Mouse (Mus musculus) CH12.LX (cell line): Measurements from ENCODE around the gene Hexdc. TPM values are rescaled to one million over a fixed set of nuclear protein-coding genes. Genes with fewer than 3 reads are reported as not detected.

Experiments used
- DNase-seq: peaks from one replicate; pipeline ENCODE4 v3.0.0-alpha.2; 2013; ENCODE audit errors: extremely low read depth
- H3K27ac ChIP-seq: 2 replicates; pipeline ENCODE4 v1.5.1; 2012; ENCODE audit warnings: low read depth, mild to moderate bottlenecking, control low read depth, moderate library complexity; ENCODE audit not compliant: insufficient read depth
- H3K27me3 ChIP-seq: replicated peaks from 2 replicates; pipeline ENCODE3; 2012; ENCODE audit warnings: inconsistent platforms
- H3K36me3 ChIP-seq, 2 experiments: replicated peaks in 1 of 2; 2 replicates each; pipeline versions ENCODE3 to v1.6.1; 2012; ENCODE audit warnings: inconsistent platforms in 1 of 2, low read length in 1 of 2, mild to moderate bottlenecking in 1 of 2, mixed read lengths in 1 of 2, moderate library complexity in 1 of 2; ENCODE audit not compliant: control insufficient read depth in 1 of 2, insufficient read depth in 1 of 2
- H3K4me1 ChIP-seq, 2 experiments: 2 replicates each; pipeline ENCODE4 v1.6.1; 2012; ENCODE audit warnings: inconsistent platforms in 1 of 2, moderate library complexity in 1 of 2; ENCODE audit not compliant: insufficient read depth in 2 of 2, control insufficient read depth in 1 of 2
- H3K4me2 ChIP-seq: 2 replicates; pipeline ENCODE4 v1.6.1; 2012; ENCODE audit warnings: low read depth, mild to moderate bottlenecking, control low read depth; ENCODE audit not compliant: poor library complexity, insufficient read depth, severe bottlenecking
- H3K4me3 ChIP-seq, 3 experiments: fragments of 150-350 bp in 1 of 3; sonication (generic) in 1 of 3; replicated peaks in 1 of 3; 2 replicates each; pipeline versions ENCODE3 to v1.5.1; 2011 to 2012; ENCODE audit warnings: low read depth in 2 of 3, low read length in 2 of 3, mild to moderate bottlenecking in 2 of 3, moderate library complexity in 2 of 3, control low read depth in 1 of 3, improper control_type of control experiment in 1 of 3, inconsistent platforms in 1 of 3, mixed read lengths in 1 of 3; ENCODE audit not compliant: poor library complexity in 1 of 3
- H3K79me2 ChIP-seq: replicated peaks from 2 replicates; pipeline ENCODE4 v1.6.1; 2012; ENCODE audit warnings: mild to moderate bottlenecking, moderate library complexity; ENCODE audit not compliant: control insufficient read depth, poor library complexity, insufficient read depth, severe bottlenecking; ENCODE audit errors: extremely low read depth
- H3K9ac ChIP-seq: 2 replicates; pipeline ENCODE4 v1.6.1; 2012; ENCODE audit warnings: low read depth, mild to moderate bottlenecking, control low read depth, moderate library complexity; ENCODE audit not compliant: insufficient read depth
- H3K9me3 ChIP-seq: replicated peaks from 2 replicates; pipeline ENCODE3; 2012; ENCODE audit warnings: low read length, inconsistent platforms, mixed read lengths
- CHD1 ChIP-seq: IDR thresholded peaks from 2 replicates; pipeline ENCODE4 v1.6.1; 2012; ENCODE audit warnings: low read depth, low read length, improper control_type of control experiment, inconsistent platforms
- CHD2 ChIP-seq: IDR thresholded peaks from 2 replicates; pipeline ENCODE4 v1.6.1; 2011; ENCODE audit warnings: low read length, improper control_type of control experiment
- E2F4 ChIP-seq: IDR thresholded peaks from 2 replicates; pipeline ENCODE4 v1.6.1; 2011; ENCODE audit warnings: low read depth, low read length, improper control_type of control experiment; ENCODE audit not compliant: insufficient replicate concordance
- EP300 ChIP-seq: IDR thresholded peaks from 2 replicates; pipeline ENCODE4 v1.6.1; 2011; ENCODE audit warnings: low read length, improper control_type of control experiment
- GABPA ChIP-seq: IDR thresholded peaks from 2 replicates; pipeline ENCODE4 v1.6.1; 2012; ENCODE audit warnings: low read depth, low read length, improper control_type of control experiment, inconsistent platforms; ENCODE audit not compliant: insufficient replicate concordance
- IRF4 ChIP-seq: IDR thresholded peaks from 2 replicates; pipeline ENCODE4 v1.6.1; 2014; ENCODE audit warnings: low read depth, mild to moderate bottlenecking, inconsistent platforms, low read length, improper control_type of control experiment
- JUND ChIP-seq: conservative IDR thresholded peaks from 2 replicates; pipeline ENCODE4 v1.6.1; 2011; ENCODE audit warnings: low read depth, low read length, improper control_type of control experiment
- KAT2A ChIP-seq: IDR thresholded peaks from 2 replicates; pipeline ENCODE4 v1.6.1; 2012; ENCODE audit warnings: low read length, improper control_type of control experiment, inconsistent platforms; ENCODE audit not compliant: insufficient replicate concordance
- MAFK ChIP-seq: IDR thresholded peaks from 2 replicates; pipeline ENCODE4 v1.6.1; 2011; ENCODE audit warnings: low read length, improper control_type of control experiment; ENCODE audit not compliant: insufficient replicate concordance
- MAX ChIP-seq: IDR thresholded peaks from 2 replicates; pipeline ENCODE4 v1.6.1; 2011; ENCODE audit warnings: low read length, improper control_type of control experiment
- MXI1 ChIP-seq: IDR thresholded peaks from 2 replicates; pipeline ENCODE4 v1.6.1; 2011; ENCODE audit warnings: mild to moderate bottlenecking, low read depth, low read length, improper control_type of control experiment
- MYC ChIP-seq: IDR thresholded peaks from 2 replicates; pipeline ENCODE4 v1.6.1; 2011; ENCODE audit warnings: low read depth, mild to moderate bottlenecking, improper control_type of control experiment, low read length
- NELFE ChIP-seq: IDR thresholded peaks from 2 replicates; pipeline ENCODE4 v1.6.1; 2011; ENCODE audit warnings: low read depth, low read length, improper control_type of control experiment
- NRF1 ChIP-seq: IDR thresholded peaks from 2 replicates; pipeline ENCODE4 v1.6.1; 2014; ENCODE audit warnings: low read depth, mild to moderate bottlenecking, inconsistent platforms, low read length, improper control_type of control experiment, moderate library complexity
- PAX5 ChIP-seq: IDR thresholded peaks from 2 replicates; pipeline ENCODE4 v1.6.1; 2012; ENCODE audit warnings: low read length, inconsistent platforms, mixed read lengths
- POLR2A ChIP-seq: IDR thresholded peaks from 2 replicates; pipeline ENCODE4 v1.6.1; 2011; ENCODE audit warnings: low read depth, mild to moderate bottlenecking, improper control_type of control experiment, low read length
- RAD21 ChIP-seq: IDR thresholded peaks from 2 replicates; pipeline ENCODE4 v1.6.1; 2011; ENCODE audit warnings: low read depth, mild to moderate bottlenecking, low read length, improper control_type of control experiment, moderate library complexity
- RCOR1 ChIP-seq: conservative IDR thresholded peaks from 2 replicates; pipeline ENCODE4 v1.6.1; 2012; ENCODE audit warnings: low read depth, mild to moderate bottlenecking, inconsistent platforms, low read length, improper control_type of control experiment
- TCF12 ChIP-seq: IDR thresholded peaks from 2 replicates; pipeline ENCODE4 v1.6.1; 2014; ENCODE audit warnings: low read depth, mild to moderate bottlenecking, inconsistent platforms, low read length, improper control_type of control experiment
- UBTF ChIP-seq: IDR thresholded peaks from 2 replicates; pipeline ENCODE4 v1.6.1; 2012; ENCODE audit warnings: low read depth, mild to moderate bottlenecking, inconsistent platforms, low read length, improper control_type of control experiment, moderate library complexity
- USF1 ChIP-seq: IDR thresholded peaks from 2 replicates; pipeline ENCODE4 v1.6.1; 2014; ENCODE audit warnings: low read depth, mild to moderate bottlenecking, inconsistent platforms, low read length, improper control_type of control experiment
- ZMIZ1 ChIP-seq: IDR thresholded peaks from 2 replicates; pipeline ENCODE4 v1.6.1; 2012; ENCODE audit warnings: low read depth, mild to moderate bottlenecking, inconsistent platforms, low read length, improper control_type of control experiment
- dilution Hi-C: fragments of 300-500 bp; cut with MboI; formaldehyde crosslinking; loops from 2 replicates; pipeline ENCODE4 v1.14.3; 2020; ENCODE audit warnings: low sequenced_read_pairs; ENCODE audit not compliant: extremely low pct_unique_long_range_greater_than_20kb, extremely low pct_ligation_motif_present
- in situ Hi-C: fragments of 300-500 bp; cut with MboI; formaldehyde crosslinking; loops from 3 replicates; pipeline ENCODE4 v1.14.3; 2019; ENCODE audit warnings: low sequenced_read_pairs, low pct_ligation_motif_present, low pct_unique_long_range_greater_than_20kb, mixed read lengths
- polyA plus RNA-seq: library from polyadenylated mRNA; unstranded; fragments of >175 nt; gene quantifications from 2 replicates; pipeline ENCODE4 v1.2.1, GENCODE M21; 2012; ENCODE audit warnings: low read depth; ENCODE audit not compliant: insufficient read length
- total RNA-seq, 2 experiments: library from RNA; depleted of rRNA; stranded (reverse); fragments of 300-350 nt in 1 of 2; fragments of >200 nt in 1 of 2; gene quantifications; 2 replicates each; pipeline ENCODE4 v1.2.3; 2012 to 2014

Hexdc gene
- total and polyA plus RNA-seq, 3 experiments, result 8.8 to 11.6 (median 10.6) TPM

GRCm38 (mm10) chr11:121204161-121205006 lies at the start of gene Hexdc, which contains the start of gene Ogfod3 (continued):
- no peak for TF ChIP-seq JUND

- Histone ChIP-seq H3K4me1 (no peaks in the 10 kb centered on the region), H3K27ac (no peak overlapping the region), H3K9ac (no peak overlapping the region), H3K79me2 (no peaks in the 10 kb centered on the region), H3K27me3 (no peaks in the 10 kb centered on the region), H3K4me2 (no peak overlapping the region), H3K9me3 (no peaks in the 10 kb centered on the region), H3K36me3 (no peaks in the 10 kb centered on the region), H3K4me3 (no peak overlapping the region)
- DNase-seq, result no peak
- dilution Hi-C loops, result no loop called here
- no peak for TF ChIP-seq NRF1
- no peak for TF ChIP-seq ZMIZ1
- TF ChIP-seq RAD21, result no peak
- TF ChIP-seq NELFE, result no peak
- no peak for TF ChIP-seq E2F4
- no peak for TF ChIP-seq MYC
- TF ChIP-seq TCF12, result no peak
- no peak for TF ChIP-seq UBTF
- no peak for TF ChIP-seq CHD1
- no peak for TF ChIP-seq EP300
- no peak for TF ChIP-seq GABPA
- no peak for TF ChIP-seq MAX
- TF ChIP-seq, all 38 proteins: peak for 0
- in situ Hi-C loops, result no loop called here
These were observed 47.8 kb upstream of the Hexdc start for GRCm38 (mm10) chr11:121156411-121156891.

DNA sequence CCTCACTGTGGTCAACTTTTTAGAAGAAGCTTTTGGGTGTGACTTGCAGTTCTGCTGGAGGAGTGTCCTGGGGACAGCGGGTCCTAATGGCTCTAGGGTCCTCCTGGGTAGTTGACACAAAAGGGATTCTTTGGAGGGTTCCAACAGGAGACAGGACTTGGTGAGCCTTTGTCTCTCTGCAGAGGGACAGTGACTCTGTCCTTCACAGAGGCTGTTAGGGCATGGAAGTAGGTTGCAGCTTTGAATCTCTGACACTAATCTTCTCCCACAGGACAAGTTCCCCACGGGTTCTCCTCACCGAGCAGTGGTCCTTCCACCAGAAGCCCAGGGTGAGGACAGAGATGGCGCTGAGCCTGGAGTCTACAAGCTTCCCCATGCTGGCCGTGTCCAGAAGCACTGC lies 44.3 kb upstream of the Hexdc start, which contains the start of gene Uts2r:
Gene Uts2r, plus strand, starts transcription at position 301 of the 400 bp plus-strand sequence.
- no peak for DNase-seq
- H3K4me3 ChIP-seq, result no peak within 1 kb of the TSS
- dilution Hi-C loops, result no loop called here

More for the DNA sequence above, 44.3 kb upstream of the Hexdc start, which contains the start of gene Uts2r:
- TF ChIP-seq IRF4 (no peak), NRF1 (no peak), USF1 (no peak), MAFK (no peak), MAX (no peak), E2F4 (no peak), KAT2A (no peak), RCOR1 (no peak), POLR2A (no peak), NELFE (no peak), UBTF (no peak), MXI1 (no peak), CHD2 (no peak), TCF12 (no peak), MYC (no peak), PAX5 (no peak), GABPA (no peak), CHD1 (no peak)
- H3K9ac ChIP-seq, result no peak within 1 kb of the TSS
- H3K36me3 ChIP-seq, result no peaks in the 10 kb centered on the region
- no peak within 1 kb of the TSS for H3K27ac ChIP-seq
- H3K27me3 ChIP-seq, result no peaks in the 10 kb centered on the region
- in situ Hi-C loops, result no loop called here
- no peaks in the 10 kb centered on the region for H3K9me3 ChIP-seq
- H3K4me2 ChIP-seq, result no peak within 1 kb of the TSS
- no peaks in the 10 kb centered on the region for H3K79me2 ChIP-seq
- no peaks in the 10 kb centered on the region for H3K4me1 ChIP-seq
